Mouse (Mus musculus): Measurements from ENCODE around the gene Ctns.

- TF ChIP-seq CTCF (IDR thresholded peaks at IDR 0.05; ENCODE audit: borderline replicate concordance, extremely low read depth, insufficient read depth, insufficient read length) (no peak), POLR2A (IDR thresholded peaks at IDR 0.05; ENCODE audit: borderline replicate concordance, extremely low read depth, insufficient read depth, insufficient read length, poor library complexity, severe bottlenecking) (no peak)
Measured at GRCm38 (mm10) chr11:73228881-73229280, 30.0 kb upstream of the Ctns start.
